Mouse (Mus musculus): ENCODE measurements around the gene Ddx39. TPM values are rescaled to one million over a fixed set of nuclear protein-coding genes. Genes with fewer than 3 reads are reported as not detected.

Gene Ddx39
- total RNA-seq, 2 experiments from 2014 or later: 14.9 to 16.8 TPM

DNA sequence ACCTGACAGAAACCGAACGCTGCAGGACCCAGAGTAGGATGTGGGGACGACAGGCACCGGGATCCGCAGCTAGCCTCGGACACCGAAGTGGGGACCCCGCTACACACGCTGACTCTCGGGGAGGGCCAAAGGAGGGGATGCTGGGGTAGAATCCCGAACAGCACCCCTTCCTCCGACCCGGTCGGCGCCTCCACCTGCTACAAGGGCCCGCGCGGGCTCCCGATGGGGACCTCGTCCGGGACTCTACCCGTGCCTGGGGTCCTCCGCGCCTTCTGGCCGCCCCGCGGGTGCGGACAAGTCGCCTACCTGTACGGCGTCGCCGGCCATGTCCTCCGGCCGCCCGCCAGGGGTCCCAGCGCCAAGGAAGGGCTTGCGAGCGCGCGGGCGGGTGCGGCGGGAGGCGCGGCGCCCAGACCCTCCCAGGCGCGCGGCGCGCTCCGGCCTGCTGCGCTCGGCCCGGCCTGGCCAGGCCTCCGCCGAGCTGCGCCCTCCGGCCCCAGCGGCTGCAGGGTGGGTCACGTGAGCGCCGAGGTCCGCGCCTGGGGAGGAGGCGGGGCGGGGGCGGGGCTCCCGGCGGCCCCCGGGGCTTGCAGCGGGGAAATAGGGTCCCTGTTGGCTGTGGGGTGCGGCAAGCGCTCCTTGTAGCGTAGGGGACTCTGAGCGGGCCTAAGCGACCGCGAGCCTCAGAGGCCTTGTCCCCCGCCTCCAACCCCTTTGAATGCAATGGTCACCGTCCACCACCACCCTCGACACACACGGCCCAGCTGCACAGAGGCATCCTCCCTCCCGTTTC is 16.1 kb upstream of the Ddx39 start, which contains the start of gene Pkn1:
Gene Pkn1 (minus strand): TSS at position 519 of the 793 bp plus-strand sequence.
- DNase-seq (ENCODE audit: low spot score in 2 of 2): peak in 1 of 2 experiments; percentile 58

DNA sequence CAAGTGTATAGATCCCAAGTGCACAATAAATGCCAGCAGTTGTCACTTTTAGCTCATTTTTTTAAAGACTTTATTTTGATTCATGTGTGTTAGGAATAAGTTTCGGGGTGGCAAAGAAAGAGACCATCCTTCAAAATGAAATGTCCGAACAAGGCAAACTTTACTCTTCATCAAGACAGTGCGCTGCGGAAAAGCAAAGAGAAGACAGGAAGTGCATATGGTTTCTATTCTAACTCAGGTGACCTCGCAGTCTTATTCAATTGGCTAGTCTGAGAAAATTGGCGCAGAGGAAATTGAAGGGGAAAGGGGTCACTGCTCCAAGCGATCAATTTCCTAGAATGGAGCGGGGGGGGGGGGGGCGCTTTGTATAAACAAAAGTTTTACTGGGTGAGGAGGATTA is 15.4 kb upstream of the Ddx39 start:
- DNase-seq (ENCODE audit: low spot score in 2 of 2): no peak

DNA sequence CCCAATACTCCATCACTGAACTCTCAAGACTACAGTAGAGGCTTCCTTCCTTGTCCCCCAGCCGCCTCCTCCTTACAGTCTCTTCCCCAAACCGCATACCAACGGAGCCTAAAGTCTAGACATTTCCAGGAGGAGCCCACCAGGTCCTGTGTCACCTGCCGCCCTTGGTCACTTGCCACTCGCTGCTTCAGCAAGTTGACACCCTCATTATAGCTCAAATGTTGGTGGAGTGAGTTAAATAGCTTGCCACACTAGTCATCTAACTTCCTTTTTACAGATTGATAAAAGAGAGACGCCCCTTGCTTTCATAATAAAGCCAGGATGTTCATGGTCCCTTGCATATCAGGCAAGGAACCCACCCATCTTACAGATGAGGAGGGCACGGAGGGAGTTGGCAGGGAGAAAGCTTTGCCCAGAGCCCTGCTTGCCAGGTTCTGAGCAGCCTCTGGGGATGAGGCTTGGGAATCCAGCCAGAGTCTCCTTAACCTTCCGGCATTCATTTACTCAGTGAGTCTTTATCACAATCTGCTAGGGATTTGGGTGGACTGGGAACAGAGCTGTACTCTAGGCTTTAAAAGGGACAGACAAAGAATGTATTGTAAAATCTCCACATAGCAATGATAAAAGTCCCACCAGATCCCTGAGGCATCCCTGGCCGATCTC is 14.4 kb upstream of the Ddx39 start:
- DNase-seq (ENCODE audit: low spot score in 2 of 2): no peak

DNA sequence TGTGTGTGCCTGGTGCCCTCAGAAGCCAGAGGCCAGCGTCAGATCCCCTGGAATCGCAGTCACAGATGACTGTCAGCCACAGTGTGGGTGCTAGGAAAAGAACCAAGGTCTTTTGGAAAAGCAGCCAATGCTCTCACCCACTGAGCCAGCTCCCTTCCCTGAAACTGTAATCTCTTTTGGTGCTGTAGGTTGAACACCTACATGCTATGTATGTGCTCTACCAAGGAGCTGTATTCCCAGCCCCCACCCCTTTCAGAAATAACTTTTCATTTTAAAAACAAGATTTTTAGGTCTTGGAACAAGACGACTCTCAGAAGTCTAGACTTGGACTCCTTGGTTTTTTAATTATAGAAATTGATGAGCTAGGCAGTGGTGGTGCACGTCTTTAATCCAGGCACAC is 11.6 kb upstream of the Ddx39 start:
- no peak for DNase-seq (ENCODE audit: low spot score in 2 of 2)

DNA sequence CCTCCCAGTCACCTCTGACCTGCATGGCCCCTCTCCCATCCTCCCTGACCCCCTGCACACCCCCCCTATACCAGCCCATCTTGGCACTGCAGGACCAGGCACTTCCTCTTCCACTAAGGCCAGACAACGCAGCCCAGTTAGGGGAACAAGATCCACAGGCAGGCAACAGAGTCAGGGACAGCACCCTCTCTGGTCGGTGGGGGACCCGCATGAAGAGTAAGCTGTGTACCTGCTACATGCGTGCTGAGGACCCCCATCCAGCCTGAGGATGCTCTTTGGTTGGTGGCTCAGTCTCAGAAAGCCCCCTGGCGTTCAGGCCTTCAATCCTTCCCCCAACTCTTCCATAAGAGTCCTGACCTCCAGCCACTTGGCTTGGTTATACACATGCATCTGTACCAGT is 8.6 kb upstream of the Ddx39 start:
- DNase-seq (ENCODE audit: low spot score in 2 of 2): no peak

DNA sequence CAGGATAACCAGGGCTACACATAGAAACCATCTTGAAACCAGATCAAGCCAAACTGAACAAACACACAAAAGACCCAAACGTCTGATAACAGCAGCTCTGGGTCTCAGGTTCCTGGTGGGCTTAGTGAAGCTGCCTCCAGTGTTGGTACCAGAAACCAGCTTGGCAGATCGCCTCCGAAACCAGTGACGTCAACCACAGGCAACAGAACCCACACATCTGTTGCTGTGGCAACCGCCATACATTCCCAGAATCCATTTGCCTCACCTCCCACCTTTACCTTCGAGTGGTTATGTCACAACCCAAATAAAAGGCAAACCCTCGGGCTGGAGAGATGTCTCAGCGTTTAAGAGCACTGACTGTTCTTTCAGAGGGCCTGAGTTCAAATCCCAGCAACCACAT is 7.4 kb upstream of the Ddx39 start:
- no peak for DNase-seq (ENCODE audit: low spot score in 2 of 2)

DNA sequence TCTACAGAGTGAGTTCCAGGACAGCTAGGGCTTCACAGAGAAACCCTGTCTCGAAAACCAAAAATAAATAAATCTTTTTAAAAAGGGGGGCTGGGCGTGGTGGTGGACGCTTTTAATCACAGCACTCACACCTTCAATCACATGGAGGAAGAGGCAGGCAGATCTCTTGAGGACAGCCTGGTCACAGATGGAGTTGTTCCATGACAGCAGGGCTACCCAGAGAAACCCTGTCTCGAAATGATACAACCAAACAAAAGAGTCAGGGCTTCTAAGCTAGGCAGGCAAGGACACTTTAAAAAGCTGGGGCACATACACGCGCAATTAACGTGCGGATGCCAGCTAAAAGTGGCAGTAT is 324 bp upstream of the Ddx39 start:
- DNase-seq (ENCODE audit: low spot score in 2 of 2): no peak

DNA sequence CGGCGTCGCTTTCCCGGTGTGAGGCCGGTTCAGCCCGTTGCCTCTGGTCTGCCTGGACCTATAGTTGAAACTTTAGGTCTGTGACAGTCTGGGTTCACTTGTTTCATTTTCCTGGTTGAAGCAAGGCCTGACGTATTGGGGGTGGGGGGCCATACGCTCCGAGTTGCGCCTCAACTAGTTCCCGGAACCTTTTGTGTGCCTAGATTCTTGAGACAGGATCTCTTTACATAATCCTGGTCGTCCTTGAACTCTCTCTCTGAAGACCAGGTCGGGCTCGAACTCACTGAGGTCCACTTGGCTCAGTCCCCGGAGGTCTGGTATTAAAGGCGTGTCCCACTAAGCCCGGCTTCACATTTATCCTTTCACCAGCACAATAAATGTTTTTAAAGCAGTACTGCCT is 794 bp downstream of the Ddx39 start:
- no peak for DNase-seq (ENCODE audit: low spot score in 2 of 2)

DNA sequence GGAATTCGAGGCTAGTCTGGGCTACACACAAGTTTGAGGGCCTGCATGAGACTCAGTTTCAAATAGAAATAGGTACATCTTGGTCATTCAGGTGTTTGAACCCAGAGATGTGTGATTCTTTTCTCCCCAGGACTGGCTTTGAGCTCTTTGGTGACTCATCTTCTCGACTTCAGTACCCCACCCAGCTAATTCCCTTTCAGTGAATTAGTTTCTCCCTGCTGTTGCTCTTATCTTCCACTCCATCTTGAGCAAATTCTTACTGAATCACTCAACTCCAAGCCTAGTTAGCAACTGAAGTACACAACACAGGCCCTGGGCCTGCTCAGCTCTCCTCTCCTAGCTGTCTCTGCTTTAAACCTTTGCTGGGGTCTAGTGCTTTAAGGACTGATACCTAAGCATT is 1.6 kb downstream of the Ddx39 start:
- no peak for DNase-seq (ENCODE audit: low spot score in 2 of 2)

DNA sequence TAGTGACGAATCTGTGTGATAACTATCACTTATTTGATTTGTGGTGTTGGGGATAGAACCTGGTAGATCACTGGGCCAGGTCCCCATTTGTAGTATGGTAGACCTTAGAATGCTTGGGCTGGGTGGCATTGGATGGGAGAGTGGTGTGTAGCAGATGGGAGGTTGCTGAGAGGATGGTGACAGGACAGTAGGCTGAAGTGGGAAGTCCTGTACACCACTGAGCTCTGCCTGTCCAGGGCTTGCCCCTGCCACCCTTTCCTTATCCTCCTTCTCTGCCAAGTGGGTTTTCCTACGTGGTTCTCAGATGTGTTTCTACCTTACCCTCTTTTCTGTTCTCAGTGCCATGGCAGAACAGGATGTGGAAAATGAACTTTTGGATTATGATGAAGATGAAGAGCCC is 4.1 kb downstream of the Ddx39 start:
- no peak for DNase-seq (ENCODE audit: low spot score in 2 of 2)

DNA sequence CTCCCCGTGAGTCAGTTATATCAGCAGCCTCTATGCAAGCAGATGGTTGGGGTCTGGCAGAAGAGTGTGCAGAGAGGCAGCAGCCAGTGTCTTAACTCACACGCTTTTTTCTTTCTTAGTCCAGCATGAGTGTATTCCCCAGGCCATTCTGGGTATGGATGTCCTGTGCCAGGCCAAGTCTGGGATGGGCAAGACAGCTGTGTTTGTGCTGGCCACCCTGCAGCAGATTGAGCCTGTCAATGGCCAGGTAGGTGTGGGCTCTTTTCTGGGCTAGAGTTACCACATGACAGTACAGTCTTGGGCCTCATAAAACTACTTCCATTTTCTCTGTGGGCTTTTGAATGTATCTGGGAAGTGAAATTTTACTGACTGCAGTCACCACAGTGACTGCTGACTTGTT is 4.7 kb downstream of the Ddx39 start:
- no peak for DNase-seq (ENCODE audit: low spot score in 2 of 2)

DNA sequence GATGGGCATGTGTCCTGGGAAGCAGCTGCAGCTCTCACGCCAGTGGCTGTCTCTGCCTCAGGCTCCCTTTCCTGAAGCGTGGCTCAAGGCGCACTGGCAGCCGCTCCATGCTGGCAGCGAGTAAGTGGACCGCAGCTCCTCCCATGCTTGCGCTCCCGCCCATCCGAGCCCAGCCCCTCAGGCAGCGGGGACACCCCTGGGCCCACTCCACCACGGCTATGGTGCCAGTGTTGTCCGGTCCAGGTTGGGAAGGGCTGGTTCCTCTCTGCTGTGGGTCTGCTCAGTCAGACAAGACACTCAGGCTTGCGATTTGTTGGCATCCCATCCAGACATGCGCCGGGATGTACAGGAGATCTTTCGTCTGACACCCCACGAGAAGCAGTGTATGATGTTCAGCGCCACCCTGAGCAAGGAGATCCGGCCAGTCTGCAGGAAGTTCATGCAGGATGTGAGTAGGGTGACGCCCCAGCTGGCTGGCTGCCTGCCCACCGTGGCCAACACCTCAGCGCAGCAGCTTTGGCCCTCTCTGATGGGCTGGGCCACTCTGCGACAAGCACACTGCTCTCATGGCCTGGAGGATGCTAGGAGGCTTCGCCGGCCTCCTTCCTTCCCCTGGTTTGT is 6.5 kb downstream of the Ddx39 start:
- no peak for DNase-seq (ENCODE audit: low spot score in 2 of 2)

DNA sequence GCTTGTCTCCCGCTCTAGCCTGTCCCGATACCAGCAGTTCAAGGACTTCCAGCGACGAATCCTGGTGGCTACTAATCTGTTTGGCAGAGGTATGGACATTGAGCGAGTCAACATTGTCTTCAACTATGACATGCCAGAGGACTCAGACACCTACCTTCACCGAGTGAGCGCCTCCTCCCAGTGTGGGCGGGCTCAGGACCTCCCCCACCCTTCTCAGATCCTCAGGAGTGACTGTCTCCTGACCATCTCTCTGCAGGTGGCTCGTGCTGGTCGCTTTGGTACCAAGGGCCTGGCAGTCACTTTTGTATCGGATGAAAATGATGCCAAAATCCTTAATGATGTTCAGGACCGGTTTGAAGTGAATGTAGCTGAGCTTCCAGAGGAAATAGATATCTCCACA is 7.7 kb downstream of the Ddx39 start:
- no peak for DNase-seq (ENCODE audit: low spot score in 2 of 2)

DNA sequence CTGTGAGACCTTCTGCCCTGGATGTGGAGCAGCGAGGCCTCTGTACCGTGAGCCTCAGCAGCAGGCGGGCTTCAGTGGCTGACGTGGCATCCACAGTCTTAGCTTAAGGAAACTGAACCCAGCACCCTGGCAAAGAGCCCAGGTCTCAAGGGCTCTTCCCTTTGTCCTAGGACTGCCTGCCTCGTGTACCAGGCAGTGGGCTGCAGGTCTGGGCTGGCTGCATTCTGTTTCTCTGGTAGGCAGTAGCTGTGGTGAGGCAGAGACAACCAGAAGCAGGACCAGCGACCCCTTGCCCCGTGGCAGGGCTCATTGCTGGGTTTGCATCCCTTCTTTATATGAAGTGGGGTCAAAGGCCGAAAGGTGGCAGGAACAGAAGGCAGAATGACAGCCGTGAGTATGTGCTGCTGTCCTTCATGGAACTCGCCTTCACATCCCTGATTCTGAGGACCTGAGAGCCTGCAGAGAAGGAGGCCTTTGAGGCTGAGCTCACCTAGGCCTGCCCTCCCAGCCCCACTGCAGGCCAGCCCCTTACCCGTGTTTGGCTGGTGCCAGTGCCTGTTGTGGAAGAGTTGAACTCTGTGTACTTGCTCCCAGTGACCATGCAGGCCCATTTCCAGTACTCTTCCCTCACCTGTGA is 8.6 kb downstream of the Ddx39 start:
- no peak for DNase-seq (ENCODE audit: low spot score in 2 of 2)

DNA sequence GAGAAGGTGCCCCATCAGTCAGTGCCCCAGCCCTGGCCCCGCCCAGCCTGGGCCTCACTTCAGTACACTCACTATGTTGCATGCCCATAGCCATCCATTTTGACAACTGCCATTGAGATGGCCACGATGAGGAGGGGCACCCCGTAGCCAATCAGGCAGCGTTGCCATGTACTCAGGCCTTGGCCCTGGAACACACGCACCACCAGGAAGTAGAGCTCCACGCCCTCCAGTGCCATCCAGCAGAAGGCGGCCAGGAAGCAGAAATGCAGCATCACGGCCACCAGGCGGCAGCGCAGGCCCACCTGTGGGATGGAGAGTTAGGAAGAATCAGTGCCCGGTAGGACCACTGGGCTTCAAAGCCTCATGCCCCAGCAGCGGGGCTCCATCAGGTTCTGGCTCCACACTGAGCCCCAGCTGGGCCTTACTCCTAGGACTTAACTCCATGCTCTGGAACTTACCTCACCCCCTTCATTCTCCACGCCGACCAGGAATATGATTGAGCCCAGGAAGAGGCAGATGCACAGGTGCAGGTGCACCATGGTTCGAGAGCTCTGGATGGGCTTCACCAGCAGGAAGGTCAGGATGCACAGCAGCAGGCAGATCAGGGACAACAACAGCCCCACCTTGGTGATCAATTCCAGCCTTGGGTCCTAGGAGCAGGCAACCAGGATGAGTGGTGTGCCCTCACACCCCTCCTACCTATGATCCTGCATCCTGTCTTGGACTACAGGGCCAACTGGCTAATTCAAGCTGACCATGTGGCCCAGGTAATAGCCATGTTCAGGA is 9.9 kb downstream of the Ddx39 start:
- peak; percentile 65 to 84 for DNase-seq (ENCODE audit: low spot score in 2 of 2)

DNA sequence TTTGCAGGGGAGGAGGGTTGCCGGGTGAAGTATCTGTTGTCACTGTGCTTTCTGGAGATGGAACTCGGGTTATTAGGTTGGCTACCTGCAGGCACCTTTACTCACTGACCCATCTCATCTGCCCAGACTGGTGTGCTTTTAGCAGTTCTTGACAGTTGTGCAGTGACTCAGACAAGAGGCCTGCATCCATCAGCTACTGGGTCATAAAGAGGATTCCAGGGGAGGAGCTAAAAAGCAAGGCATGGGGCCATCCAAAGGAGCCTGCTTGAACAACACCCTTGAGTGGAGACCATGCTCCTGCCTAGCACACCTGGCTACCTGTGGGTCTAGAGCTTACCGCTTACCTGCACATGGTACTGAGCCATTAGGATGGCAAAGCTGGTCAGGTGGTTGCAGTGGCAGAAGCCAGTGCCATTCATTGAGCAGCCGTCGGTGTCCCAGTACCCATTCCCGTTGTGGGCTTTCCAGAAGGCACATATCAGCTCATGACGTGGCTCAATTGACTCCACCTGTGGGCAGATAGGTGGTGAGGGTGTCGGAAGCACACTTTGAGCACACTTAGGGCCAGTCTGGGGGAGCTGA is 10.6 kb downstream of the Ddx39 start:
- DNase-seq (ENCODE audit: low spot score in 2 of 2): no peak

DNA sequence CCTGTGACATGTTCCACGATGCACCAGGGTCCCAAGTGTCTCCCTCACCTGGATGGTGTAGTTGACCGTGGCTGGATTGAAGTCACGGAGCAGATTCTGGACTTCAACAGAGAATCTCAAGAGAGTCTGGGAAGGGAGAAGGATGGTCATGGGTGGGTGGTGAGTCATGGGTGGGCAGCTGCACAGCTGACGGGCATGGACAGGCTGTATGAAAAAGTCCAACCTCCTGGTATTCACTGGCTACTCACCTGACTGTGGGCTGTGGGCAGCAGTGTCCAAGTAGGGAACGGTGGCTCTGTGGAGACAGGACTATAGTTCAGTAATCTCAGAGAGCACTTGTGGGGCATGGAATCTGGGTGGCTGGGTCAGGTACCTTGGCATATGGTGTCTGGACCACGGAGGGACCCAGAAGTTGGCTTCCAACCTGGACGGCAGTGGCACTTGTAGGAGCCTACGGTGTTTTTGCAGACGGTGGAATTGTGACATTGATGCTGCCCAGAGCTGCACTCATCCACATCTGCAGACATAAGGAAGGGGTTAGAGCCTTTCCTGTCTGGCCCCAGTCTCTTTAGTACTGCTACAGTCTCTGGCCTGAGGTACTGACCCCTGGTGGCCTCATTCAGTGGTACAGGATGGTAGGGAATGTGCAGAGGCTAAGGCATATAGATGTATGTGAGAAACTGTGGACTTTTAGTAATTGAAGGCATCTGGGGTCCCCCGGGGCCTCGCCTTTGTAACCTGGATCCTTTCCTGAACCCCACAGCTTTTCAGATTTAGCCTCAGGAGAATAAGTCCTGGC is 14.2 kb downstream of the Ddx39 start:
- DNase-seq (ENCODE audit: low spot score in 2 of 2): no peak

DNA sequence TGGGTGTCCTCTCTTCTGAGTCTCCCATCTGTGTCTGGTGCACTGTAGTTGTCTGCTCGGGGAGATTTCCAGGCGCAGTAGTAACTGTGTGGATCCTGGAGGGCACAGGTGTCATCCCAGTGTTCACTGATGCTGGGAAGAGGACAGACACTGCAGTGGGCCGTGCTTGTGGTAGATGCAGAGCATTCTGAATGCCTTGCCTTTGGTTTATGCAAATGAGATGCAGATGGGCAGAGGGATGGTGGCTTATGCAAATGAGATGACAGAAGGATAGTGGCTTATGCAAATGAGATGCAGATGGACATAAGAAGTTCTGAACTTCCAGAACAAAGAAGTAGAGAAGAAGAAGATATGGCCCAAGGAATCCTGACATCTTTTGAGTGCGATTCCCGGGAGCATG is 16.9 kb downstream of the Ddx39 start:
- DNase-seq (ENCODE audit: low spot score in 2 of 2): no peak

DNA sequence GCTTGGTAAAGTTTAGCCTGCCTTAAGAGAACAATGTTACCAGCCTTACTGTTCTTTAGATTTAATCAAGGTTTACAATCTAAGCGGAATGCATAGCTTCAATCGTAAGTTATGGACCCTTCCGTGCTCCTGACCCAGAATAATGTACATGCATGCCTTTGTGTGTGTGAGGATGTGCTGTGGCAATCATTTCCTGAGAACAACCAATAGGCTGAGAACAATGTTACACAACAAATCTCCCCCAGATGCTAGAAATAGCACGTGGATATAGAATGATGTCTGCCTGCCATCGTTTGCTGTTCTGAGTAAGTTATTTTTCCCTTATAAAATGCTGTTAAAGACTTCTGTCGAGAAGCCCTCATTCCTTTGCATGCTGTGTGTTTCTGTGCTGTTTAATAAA is 17.9 kb downstream of the Ddx39 start:
- no peak for DNase-seq (ENCODE audit: low spot score in 2 of 2)

DNA sequence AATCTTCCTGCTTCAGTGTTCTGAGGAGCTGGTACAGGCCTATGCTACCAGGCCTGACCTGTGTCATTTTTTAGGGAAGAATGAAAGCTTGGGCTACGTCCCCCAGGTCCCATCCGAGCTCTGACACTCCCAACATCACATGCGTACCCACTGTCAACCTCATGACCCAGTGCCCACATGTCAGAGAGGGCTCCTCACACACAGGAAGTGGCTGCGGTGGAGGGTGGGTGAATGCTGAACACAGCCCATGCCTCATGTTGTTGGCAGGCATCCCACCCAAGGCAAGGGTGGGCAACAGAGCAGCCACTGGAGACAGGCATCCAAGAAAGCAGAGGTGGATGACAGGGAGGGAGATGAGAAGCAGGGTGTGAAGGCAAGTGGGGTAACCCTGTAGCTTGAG is 21.7 kb downstream of the Ddx39 start:
- no peak for DNase-seq (ENCODE audit: low spot score in 2 of 2)
